Mouse (Mus musculus): ENCODE results near the gene Dip2a. TPM values are rescaled to one million over a fixed set of nuclear protein-coding genes. Genes with fewer than 3 reads are reported as not detected.

The Dip2a gene
- polyA plus RNA-seq, 1 experiment: 13.2 TPM

DNA sequence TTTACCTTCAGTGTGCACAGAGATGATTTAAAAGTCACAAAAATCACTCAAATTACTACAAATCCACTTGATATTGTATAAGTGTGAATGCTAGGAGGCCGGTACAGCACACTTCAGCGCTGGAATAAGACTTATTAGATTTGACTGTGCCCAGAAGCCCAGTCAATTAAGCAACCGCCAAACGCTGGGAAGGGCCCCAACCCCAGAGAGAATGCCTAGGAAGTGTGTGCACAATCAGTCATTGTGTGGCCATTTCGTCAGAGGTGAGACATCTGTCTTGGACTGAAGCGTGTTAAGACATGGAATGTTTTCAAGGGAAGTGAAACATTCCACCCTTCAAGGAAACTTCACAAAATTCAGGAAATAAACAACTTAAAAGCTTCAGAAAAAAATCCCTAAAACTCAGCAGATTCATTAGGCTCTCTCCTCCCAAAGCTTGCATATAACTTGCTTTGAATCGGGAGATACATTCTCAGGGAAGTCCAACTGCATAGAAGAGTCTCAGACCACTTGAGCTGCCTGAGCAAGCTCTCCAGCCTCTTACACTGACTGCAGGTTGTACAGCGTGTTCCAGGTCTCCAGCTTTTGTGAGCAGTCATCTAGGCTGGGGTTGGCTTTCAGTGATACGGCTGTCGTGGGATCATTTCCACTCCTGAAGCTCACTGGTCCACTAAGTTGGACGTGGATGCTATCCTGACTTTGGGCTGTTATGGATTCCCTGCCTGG, 56.7 kb downstream of the Dip2a start:
- Histone ChIP-seq H3K27ac (ENCODE audit: insufficient read depth, low read depth, low read length) (no peak overlapping the region), H3K36me3 (ENCODE audit: control insufficient read depth, insufficient read depth, low read length) (peaks cover 2% of the 10 kb centered on the region; the same call in 1 of the 2 replicates), H3K4me1 (ENCODE audit: control insufficient read depth, insufficient read depth, low read length) (no peaks in the 10 kb centered on the region), H3K27me3 (replicated peaks; ENCODE audit: control insufficient read depth, insufficient read depth, low read length) (no peaks in the 10 kb centered on the region), H3K4me3 (ENCODE audit: insufficient read depth, low read depth, low read length) (no peak overlapping the region)
- 82% methylated on average over 11 of the region's 11 CpGs for WGBS
- no peak for TF ChIP-seq POLR2A (IDR thresholded peaks at IDR 0.05; ENCODE audit: low read depth, low read length)
- no peak for TF ChIP-seq CTCF (conservative IDR thresholded peaks at IDR 0.05; ENCODE audit: insufficient read depth, insufficient read length, low read depth, low read length)
- DNase-seq: no peak

DNA sequence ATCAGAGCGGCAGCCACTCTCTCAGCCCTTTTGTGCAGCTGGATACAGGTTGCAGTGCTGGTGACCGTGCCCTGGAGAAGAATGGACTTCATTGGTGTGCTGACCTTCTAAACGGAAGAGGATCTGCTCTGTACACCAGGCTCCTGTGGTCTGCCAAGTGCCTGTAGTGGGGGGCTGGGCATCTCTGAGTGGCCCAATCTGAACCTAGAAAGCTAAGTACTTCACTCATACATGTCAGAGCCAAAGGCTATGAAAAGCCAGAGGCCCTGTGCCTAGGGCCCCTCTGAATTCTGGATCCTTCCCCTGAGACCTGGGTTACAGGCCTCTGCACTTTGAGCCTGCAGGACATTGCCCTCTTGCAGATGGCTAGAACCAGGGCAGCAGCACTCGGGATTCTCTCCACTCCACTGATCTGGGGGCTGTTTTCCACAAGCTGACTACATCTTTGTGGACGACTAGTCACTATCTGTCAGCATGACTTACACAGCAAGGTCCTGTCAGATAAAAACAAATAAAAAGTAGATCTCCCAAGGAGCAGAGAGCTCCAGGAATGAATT, 66.5 kb downstream of the Dip2a start:
- H3K36me3 ChIP-seq (ENCODE audit: control insufficient read depth, insufficient read depth, low read length): no peaks in the 10 kb centered on the region
- no peak for TF ChIP-seq POLR2A (IDR thresholded peaks at IDR 0.05; ENCODE audit: low read depth, low read length)
- no peak for TF ChIP-seq CTCF (conservative IDR thresholded peaks at IDR 0.05; ENCODE audit: insufficient read depth, insufficient read length, low read depth, low read length)
- DNase-seq: peak; percentile 68
- H3K27me3 ChIP-seq (replicated peaks; ENCODE audit: control insufficient read depth, insufficient read depth, low read length): no peaks in the 10 kb centered on the region
- no peak overlapping the region for H3K27ac ChIP-seq (ENCODE audit: insufficient read depth, low read depth, low read length)
- H3K4me1 ChIP-seq (ENCODE audit: control insufficient read depth, insufficient read depth, low read length): peaks cover 7% of the 10 kb centered on the region; the same call in 1 of the 2 replicates
- WGBS: 60% methylated on average over 5 of the region's 5 CpGs
- H3K4me3 ChIP-seq (ENCODE audit: insufficient read depth, low read depth, low read length): no peak overlapping the region

DNA sequence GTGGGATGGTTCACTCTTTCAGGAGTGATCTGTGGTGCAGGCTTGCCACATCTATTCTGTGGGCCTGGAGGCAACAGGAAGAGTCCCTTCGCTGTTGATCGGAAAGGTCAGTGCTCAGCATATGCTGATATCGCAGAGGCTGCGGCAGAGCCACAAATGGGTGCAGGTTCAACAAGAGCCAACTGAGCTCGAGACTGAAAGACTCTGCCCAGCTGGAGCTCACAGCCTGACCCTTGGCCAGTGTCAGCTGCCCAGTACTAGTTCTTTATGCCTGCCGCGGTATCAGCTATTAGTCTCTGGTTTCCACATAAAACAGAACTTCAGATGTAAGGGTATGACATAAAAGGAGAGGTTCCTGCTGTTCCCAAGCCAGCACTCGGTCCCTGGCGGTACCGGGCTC, 69.8 kb downstream of the Dip2a start:
- Histone ChIP-seq H3K4me1 (ENCODE audit: control insufficient read depth, insufficient read depth, low read length) (peaks cover 7% of the 10 kb centered on the region; the same call in 1 of the 2 replicates), H3K27ac (ENCODE audit: insufficient read depth, low read depth, low read length) (no peak overlapping the region), H3K27me3 (replicated peaks; ENCODE audit: control insufficient read depth, insufficient read depth, low read length) (no peaks in the 10 kb centered on the region), H3K4me3 (ENCODE audit: insufficient read depth, low read depth, low read length) (no peak overlapping the region), H3K36me3 (ENCODE audit: control insufficient read depth, insufficient read depth, low read length) (no peaks in the 10 kb centered on the region)
- no peak for TF ChIP-seq CTCF (conservative IDR thresholded peaks at IDR 0.05; ENCODE audit: insufficient read depth, insufficient read length, low read depth, low read length)
- no peak for TF ChIP-seq POLR2A (IDR thresholded peaks at IDR 0.05; ENCODE audit: low read depth, low read length)
- DNase-seq: peak; percentile 65
- WGBS: 56% methylated on average over 10 of the region's 10 CpGs

DNA sequence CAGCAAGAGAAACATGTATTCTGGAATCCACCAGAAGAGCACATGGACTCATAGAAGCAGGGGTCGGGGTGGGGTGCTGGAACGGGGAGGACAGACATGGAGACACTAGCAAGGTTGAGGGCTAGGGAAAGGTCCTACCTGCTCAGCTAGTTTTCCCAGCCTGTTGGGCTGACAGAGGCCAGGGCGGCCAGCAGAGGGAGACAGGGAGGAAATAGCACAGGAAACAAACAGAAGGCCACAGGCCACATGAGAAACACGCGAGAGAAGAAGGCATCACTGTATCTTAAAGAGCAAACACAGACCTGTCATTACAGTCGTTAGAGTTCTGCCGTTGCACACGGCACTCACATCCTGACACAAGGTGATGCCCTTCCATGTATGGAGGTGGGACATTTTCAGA, 73.9 kb downstream of the Dip2a start:
- Histone ChIP-seq H3K36me3 (ENCODE audit: control insufficient read depth, insufficient read depth, low read length) (no peaks in the 10 kb centered on the region), H3K4me1 (ENCODE audit: control insufficient read depth, insufficient read depth, low read length) (no peaks in the 10 kb centered on the region; the same call in 1 of the 2 replicates), H3K27ac (ENCODE audit: insufficient read depth, low read depth, low read length) (no peak overlapping the region), H3K4me3 (ENCODE audit: insufficient read depth, low read depth, low read length) (no peak overlapping the region), H3K27me3 (replicated peaks; ENCODE audit: control insufficient read depth, insufficient read depth, low read length) (no peaks in the 10 kb centered on the region)
- 41% methylated on average over 8 of the region's 8 CpGs for WGBS
- TF ChIP-seq CTCF (conservative IDR thresholded peaks at IDR 0.05; ENCODE audit: insufficient read depth, insufficient read length, low read depth, low read length) (peak; percentile 70), POLR2A (IDR thresholded peaks at IDR 0.05; ENCODE audit: low read depth, low read length) (no peak)
- peak; percentile 49 for DNase-seq

DNA sequence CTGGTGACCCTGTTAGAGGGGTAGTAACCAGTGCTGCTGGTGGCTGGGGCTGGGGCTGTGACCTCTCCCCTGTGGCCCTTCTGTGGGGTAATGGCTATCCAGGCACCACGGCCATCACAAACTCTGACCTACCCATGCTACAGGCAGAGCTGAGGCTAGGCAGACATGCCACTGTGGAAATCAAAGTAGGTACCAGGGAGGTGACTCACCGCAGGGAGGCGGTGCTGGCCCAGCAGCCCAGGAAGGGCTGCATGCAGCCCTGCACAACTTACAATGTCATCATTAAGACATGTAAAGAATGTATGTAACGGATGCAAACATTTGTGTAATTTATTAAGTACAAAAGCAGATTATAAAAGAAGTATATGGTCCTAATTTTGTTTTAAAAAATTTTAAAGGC, 82.7 kb downstream of the Dip2a start:
- Histone ChIP-seq H3K27ac (ENCODE audit: insufficient read depth, low read depth, low read length) (no peak overlapping the region), H3K36me3 (ENCODE audit: control insufficient read depth, insufficient read depth, low read length) (no peaks in the 10 kb centered on the region), H3K4me1 (ENCODE audit: control insufficient read depth, insufficient read depth, low read length) (no peaks in the 10 kb centered on the region), H3K27me3 (replicated peaks; ENCODE audit: control insufficient read depth, insufficient read depth, low read length) (no peaks in the 10 kb centered on the region), H3K4me3 (ENCODE audit: insufficient read depth, low read depth, low read length) (no peak overlapping the region)
- WGBS: 88% methylated on average over 4 of the region's 4 CpGs
- no peak for DNase-seq
- TF ChIP-seq CTCF (conservative IDR thresholded peaks at IDR 0.05; ENCODE audit: insufficient read depth, insufficient read length, low read depth, low read length) (no peak), POLR2A (IDR thresholded peaks at IDR 0.05; ENCODE audit: low read depth, low read length) (no peak)

DNA sequence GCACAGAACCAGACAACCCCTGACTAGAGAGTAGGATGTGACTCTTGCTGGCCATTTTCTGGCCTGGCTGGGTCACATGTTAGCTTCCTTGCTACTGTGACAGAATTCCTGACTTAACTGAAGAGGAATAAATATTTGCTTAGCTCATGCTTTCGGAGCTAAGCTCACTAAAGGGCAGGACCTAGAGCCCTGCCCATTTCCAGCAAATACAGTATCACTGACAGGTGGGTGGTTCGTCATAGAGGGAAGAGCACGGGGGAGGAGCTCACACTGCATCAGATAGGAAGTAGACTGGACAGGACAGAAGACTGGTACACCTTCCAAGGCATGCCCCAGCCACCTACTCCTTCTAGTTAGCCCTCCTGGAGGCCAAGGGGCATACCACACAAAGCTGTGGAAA, 83.6 kb downstream of the Dip2a start:
- Histone ChIP-seq H3K27me3 (replicated peaks; ENCODE audit: control insufficient read depth, insufficient read depth, low read length) (no peaks in the 10 kb centered on the region), H3K4me3 (ENCODE audit: insufficient read depth, low read depth, low read length) (no peak overlapping the region), H3K36me3 (ENCODE audit: control insufficient read depth, insufficient read depth, low read length) (no peaks in the 10 kb centered on the region), H3K27ac (ENCODE audit: insufficient read depth, low read depth, low read length) (no peak overlapping the region), H3K4me1 (ENCODE audit: control insufficient read depth, insufficient read depth, low read length) (no peaks in the 10 kb centered on the region)
- WGBS: 74% methylated on average over 3 of the region's 3 CpGs
- TF ChIP-seq CTCF (conservative IDR thresholded peaks at IDR 0.05; ENCODE audit: insufficient read depth, insufficient read length, low read depth, low read length) (no peak), POLR2A (IDR thresholded peaks at IDR 0.05; ENCODE audit: low read depth, low read length) (no peak)
- DNase-seq: no peak

DNA sequence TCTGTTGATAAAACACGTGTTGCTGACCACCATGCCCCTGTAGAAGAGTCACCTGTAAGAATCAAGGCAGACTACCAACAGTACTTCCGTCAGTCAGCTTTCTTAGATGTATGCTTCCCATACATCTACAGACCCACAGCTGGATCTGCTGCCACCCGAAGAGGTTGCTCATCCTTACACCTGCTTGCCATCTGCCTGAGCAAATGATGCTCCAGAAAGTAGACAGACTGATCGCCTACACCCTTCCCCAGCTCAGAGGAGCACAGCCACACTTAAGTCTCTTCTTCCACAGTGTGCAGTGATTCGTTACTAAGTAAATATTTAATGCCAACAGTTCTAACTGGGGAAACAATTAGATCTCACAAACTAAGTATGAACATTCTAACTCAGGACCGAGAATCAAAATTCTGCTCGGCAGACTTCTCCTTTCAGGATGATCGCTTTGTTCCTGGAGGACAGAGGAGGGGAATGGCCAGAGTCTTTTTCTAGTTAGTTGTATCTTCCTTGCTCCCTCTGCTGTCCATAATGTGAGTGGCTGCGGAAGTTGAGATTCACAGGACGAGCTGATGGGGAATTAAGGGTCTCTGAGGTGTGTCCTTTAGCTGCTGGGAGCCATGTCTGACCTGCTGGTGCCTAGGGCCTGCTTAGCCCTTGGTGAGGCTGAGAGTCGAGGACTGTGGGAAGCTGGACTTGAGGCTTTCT, 84.6 kb downstream of the Dip2a start:
- Histone ChIP-seq H3K27me3 (replicated peaks; ENCODE audit: control insufficient read depth, insufficient read depth, low read length) (no peaks in the 10 kb centered on the region), H3K4me1 (ENCODE audit: control insufficient read depth, insufficient read depth, low read length) (no peaks in the 10 kb centered on the region), H3K27ac (ENCODE audit: insufficient read depth, low read depth, low read length) (no peak overlapping the region), H3K4me3 (ENCODE audit: insufficient read depth, low read depth, low read length) (no peak overlapping the region), H3K36me3 (ENCODE audit: control insufficient read depth, insufficient read depth, low read length) (no peaks in the 10 kb centered on the region)
- DNase-seq: peak; percentile 12
- TF ChIP-seq POLR2A (IDR thresholded peaks at IDR 0.05; ENCODE audit: low read depth, low read length) (no peak), CTCF (conservative IDR thresholded peaks at IDR 0.05; ENCODE audit: insufficient read depth, insufficient read length, low read depth, low read length) (no peak)
- WGBS: 54% methylated on average over 11 of the region's 11 CpGs

Measured in kidney, adult 2 months (tissue).